Comparison of ENCODE assay signal across 22 mouse cellular contexts in the genomic region with DNA sequence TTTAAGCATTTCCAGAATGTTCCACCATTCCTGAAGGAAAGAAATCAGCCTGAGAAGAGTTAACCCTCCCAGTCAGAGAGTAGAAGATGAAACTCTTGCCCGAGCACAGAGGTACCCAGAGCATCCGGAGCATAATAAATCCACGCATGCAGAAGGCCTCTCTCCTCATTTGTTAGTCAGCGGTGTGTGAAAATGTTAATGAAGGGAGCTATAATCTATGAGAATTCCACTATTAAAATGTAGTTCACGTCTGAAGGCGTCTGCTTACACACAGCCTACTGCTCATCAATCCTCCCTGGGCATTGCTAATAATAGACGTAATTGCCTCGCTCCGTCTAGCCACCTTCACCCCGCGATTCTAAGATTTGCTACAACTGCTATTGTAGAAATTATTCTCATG.
DNase-seq lines count a peak whose midpoint lies in the region; ATAC-seq and TF ChIP-seq lines count a peak whose summit lies in the region.
"Had no signal": no experiment of that assay in that cellular context is flagged by ENCODE, and none has a peak within 500 bp of the region (broad histone marks: within the 10 kb centered on the region; RNA-seq: fewer than 3 reads in every experiment).

No protein-coding gene starts in this region.

- peak; percentile 66 for ATAC-seq in hindbrain, embryonic 11.5 days (ENCODE audit: low FRiP score)
- no peak; the same call in 1 of the 2 replicates for ATAC-seq in forebrain, embryonic 15.5 days (replicated peaks)
- peak; percentile 51; the same call in 1 of the 2 replicates for ATAC-seq in midbrain, embryonic 15.5 days (replicated peaks)
- no peak for ATAC-seq in heart, embryonic 11.5 days (replicated peaks; ENCODE audit: insufficient number of reproducible peaks, low FRiP score, low TSS enrichment)
- ATAC-seq: activated CD4-positive, CD25-positive, alpha-beta regulatory T cell, adult 4 months; inflammation-experienced regulatory T-cells, adult 6 months had no signal

- no peak overlapping the region for H3K4me2 ChIP-seq in hindbrain, embryonic 11.5 days (replicated peaks; ENCODE audit: low read depth, low read length)
- H3K4me2 ChIP-seq in forebrain, embryonic 15.5 days (replicated peaks), result no peak overlapping the region
- H3K4me2 ChIP-seq in midbrain, embryonic 15.5 days, result no peak overlapping the region
- no peak overlapping the region for H3K4me2 ChIP-seq in heart, embryonic 11.5 days
- H3K4me2 ChIP-seq: embryonic facial prominence, embryonic 13.5 days; limb, embryonic 12.5 days; liver, embryonic 13.5 days; lung, embryonic 15.5 days had no signal

- no peak overlapping the region for H3K9ac ChIP-seq in hindbrain, embryonic 11.5 days (ENCODE audit: low read depth, low read length)
- H3K9ac ChIP-seq in forebrain, embryonic 15.5 days (replicated peaks), result no peak overlapping the region
- H3K9ac ChIP-seq in midbrain, embryonic 15.5 days, result no peak overlapping the region
- H3K9ac ChIP-seq in heart, embryonic 11.5 days (ENCODE audit: low read depth, low read length), result no peak overlapping the region
- H3K9ac ChIP-seq: embryonic facial prominence, embryonic 13.5 days; limb, embryonic 12.5 days; liver, embryonic 13.5 days; lung, embryonic 15.5 days had no signal

- 59% methylated on average over 11 of the region's 11 CpGs for WGBS in hindbrain, embryonic 11.5 days
- 77% methylated on average over 11 of the region's 11 CpGs for WGBS in hindbrain, embryonic 10.5 days
- WGBS in forebrain, embryonic 15.5 days, result 10% methylated on average over 11 of the region's 11 CpGs
- 24% methylated on average over 11 of the region's 11 CpGs for WGBS in midbrain, embryonic 15.5 days
- WGBS in heart, embryonic 10.5 days, result 85% methylated on average over 11 of the region's 11 CpGs
- WGBS in heart, embryonic 11.5 days (ENCODE audit: insufficient replicate concordance), result 81% methylated on average over 11 of the region's 11 CpGs

- no peaks in the 10 kb centered on the region for H3K9me3 ChIP-seq in hindbrain, embryonic 11.5 days (ENCODE audit: control insufficient read depth, low read length)
- no peaks in the 10 kb centered on the region for H3K9me3 ChIP-seq in hindbrain, embryonic 10.5 days
- no peaks in the 10 kb centered on the region for H3K9me3 ChIP-seq in forebrain, embryonic 15.5 days
- H3K9me3 ChIP-seq in midbrain, embryonic 15.5 days, result no peaks in the 10 kb centered on the region
- no peaks in the 10 kb centered on the region for H3K9me3 ChIP-seq in heart, embryonic 10.5 days
- H3K9me3 ChIP-seq in heart, embryonic 11.5 days (replicated peaks; ENCODE audit: control insufficient read depth, low read length), result no peaks in the 10 kb centered on the region
- H3K9me3 ChIP-seq: embryonic facial prominence, embryonic 13.5 days; limb, embryonic 12.5 days; liver, embryonic 13.5 days; lung, embryonic 15.5 days had no signal

- no peaks in the 10 kb centered on the region for H3K36me3 ChIP-seq in hindbrain, embryonic 11.5 days (ENCODE audit: control insufficient read depth, insufficient read depth, low read length)
- no peaks in the 10 kb centered on the region for H3K36me3 ChIP-seq in hindbrain, embryonic 10.5 days
- H3K36me3 ChIP-seq in forebrain, embryonic 15.5 days, result no peaks in the 10 kb centered on the region
- H3K36me3 ChIP-seq in midbrain, embryonic 15.5 days (replicated peaks), result no peaks in the 10 kb centered on the region
- H3K36me3 ChIP-seq in heart, embryonic 10.5 days, result no peaks in the 10 kb centered on the region
- no peaks in the 10 kb centered on the region for H3K36me3 ChIP-seq in heart, embryonic 11.5 days (ENCODE audit: control insufficient read depth, insufficient read depth, low read length)
- H3K36me3 ChIP-seq: embryonic facial prominence, embryonic 13.5 days; G1E; limb, embryonic 12.5 days; liver, embryonic 13.5 days; lung, embryonic 15.5 days had no signal

- TF ChIP-seq POLR2A in brain, embryonic 14.5 days (IDR thresholded peaks at IDR 0.05; ENCODE audit: borderline replicate concordance, extremely low read depth, insufficient read depth, insufficient read length, poor library complexity, severe bottlenecking), result no peak

- H3K4me3 ChIP-seq in hindbrain, embryonic 11.5 days (ENCODE audit: low read depth, low read length), result no peak overlapping the region
- no peak overlapping the region for H3K4me3 ChIP-seq in hindbrain, embryonic 10.5 days
- H3K4me3 ChIP-seq in forebrain, embryonic 15.5 days, result no peak overlapping the region
- H3K4me3 ChIP-seq in midbrain, embryonic 15.5 days, result no peak overlapping the region
- H3K4me3 ChIP-seq in heart, embryonic 10.5 days, result no peak overlapping the region
- no peak overlapping the region for H3K4me3 ChIP-seq in heart, embryonic 11.5 days (ENCODE audit: low read depth, low read length)
- H3K4me3 ChIP-seq: embryonic facial prominence, embryonic 13.5 days; limb, embryonic 12.5 days; liver, embryonic 13.5 days; lung, embryonic 15.5 days had no signal

- H3K4me1 ChIP-seq in hindbrain, embryonic 11.5 days (replicated peaks; ENCODE audit: control insufficient read depth, insufficient read depth, low read length), result no peaks in the 10 kb centered on the region
- H3K4me1 ChIP-seq in hindbrain, embryonic 10.5 days (replicated peaks), result peaks cover 15% of the 10 kb centered on the region; the same call in 1 of the 2 replicates
- H3K4me1 ChIP-seq in forebrain, embryonic 15.5 days, result peaks cover 28% of the 10 kb centered on the region
- H3K4me1 ChIP-seq in midbrain, embryonic 15.5 days, result peaks cover 39% of the 10 kb centered on the region
- H3K4me1 ChIP-seq in heart, embryonic 10.5 days, result no peaks in the 10 kb centered on the region
- no peaks in the 10 kb centered on the region for H3K4me1 ChIP-seq in heart, embryonic 11.5 days (ENCODE audit: control insufficient read depth, insufficient read depth, low read length)
- H3K4me1 ChIP-seq: embryonic facial prominence, embryonic 13.5 days; limb, embryonic 12.5 days; liver, embryonic 13.5 days; lung, embryonic 15.5 days had no signal

- peak overlapping the region; percentile 19; the same call in 1 of the 2 replicates for H3K27ac ChIP-seq in hindbrain, embryonic 11.5 days (ENCODE audit: low read depth, low read length)
- no peak overlapping the region for H3K27ac ChIP-seq in hindbrain, embryonic 10.5 days
- peak overlapping the region; percentile 39 for H3K27ac ChIP-seq in forebrain, embryonic 15.5 days (replicated peaks)
- H3K27ac ChIP-seq in midbrain, embryonic 15.5 days, result peak overlapping the region; percentile 71
- no peak overlapping the region for H3K27ac ChIP-seq in heart, embryonic 10.5 days
- no peak overlapping the region for H3K27ac ChIP-seq in heart, embryonic 11.5 days (ENCODE audit: low read depth, low read length)
- H3K27ac ChIP-seq: embryonic facial prominence, embryonic 13.5 days; limb, embryonic 12.5 days; liver, embryonic 13.5 days; lung, embryonic 15.5 days; stomach, postnatal 0 days had no signal

- no peaks in the 10 kb centered on the region for H3K27me3 ChIP-seq in hindbrain, embryonic 11.5 days (ENCODE audit: control insufficient read depth, insufficient read depth, low read length)
- no peaks in the 10 kb centered on the region for H3K27me3 ChIP-seq in hindbrain, embryonic 10.5 days (ENCODE audit: insufficient read depth, poor library complexity, severe bottlenecking)
- H3K27me3 ChIP-seq in forebrain, embryonic 15.5 days, result no peaks in the 10 kb centered on the region
- no peaks in the 10 kb centered on the region for H3K27me3 ChIP-seq in midbrain, embryonic 15.5 days (replicated peaks)
- 0 out of 2 replicates have a peak, but pooled peaks cover 3% of the 10 kb centered on the region for H3K27me3 ChIP-seq in heart, embryonic 10.5 days (ENCODE audit: insufficient read depth, poor library complexity, severe bottlenecking)
- no peaks in the 10 kb centered on the region for H3K27me3 ChIP-seq in heart, embryonic 11.5 days (ENCODE audit: control insufficient read depth, insufficient read depth, low read length)
- H3K27me3 ChIP-seq: embryonic facial prominence, embryonic 13.5 days; limb, embryonic 12.5 days; liver, embryonic 13.5 days; lung, embryonic 15.5 days had no signal

- peak; percentile 30 for DNase-seq in hindbrain, embryonic 11.5 days (ENCODE audit: low spot score)
- DNase-seq in hindbrain, embryonic 10.5 days (ENCODE audit: low spot score), result no peak
- DNase-seq in brain, embryonic 14.5 days (ENCODE audit: low read depth), result peak; percentile 88
- DNase-seq in kidney, postnatal 10 days, result no peak
- DNase-seq in heart, embryonic 10.5 days (ENCODE audit: low spot score), result no peak
- DNase-seq: adrenal gland, postnatal 10 days; cerebellum, adult 9-11 months; gastrocnemius, postnatal 36 days; heart, postnatal 10 days; kidney, adult 9 months; liver, embryonic 13.5 days; lung, postnatal 4 days had no signal

- TF ChIP-seq CTCF in brain, embryonic 14.5 days (IDR thresholded peaks at IDR 0.05; ENCODE audit: borderline replicate concordance, extremely low read depth, insufficient read depth, insufficient read length), result no peak

Comparison
In these comparisons a context has a peak if more than half of its experiments do, and no peak if none do; other contexts are left out.
1. DNase-seq: peak in hindbrain, embryonic 11.5 days (single experiment) and brain, embryonic 14.5 days (single experiment); none in hindbrain, embryonic 10.5 days (single experiment), kidney, postnatal 10 days (single experiment) and heart, embryonic 10.5 days (single experiment).
2. H3K27ac ChIP-seq: peak in hindbrain, embryonic 11.5 days (single experiment), forebrain, embryonic 15.5 days (single experiment) and midbrain, embryonic 15.5 days (single experiment); none in hindbrain, embryonic 10.5 days (single experiment), heart, embryonic 10.5 days (single experiment) and heart, embryonic 11.5 days (single experiment).
3. ATAC-seq: peak in hindbrain, embryonic 11.5 days (single experiment) and midbrain, embryonic 15.5 days (single experiment); none in forebrain, embryonic 15.5 days (single experiment) and heart, embryonic 11.5 days (single experiment).